Mouse (Mus musculus): Measurements from ENCODE around the gene Spast. TPM values are rescaled to one million over a fixed set of nuclear protein-coding genes. Genes with fewer than 3 reads are reported as not detected.
"Not testable (repeated sequence)": the region's sequence is repeated elsewhere in the genome, so short reads cannot be mapped to it uniquely, and the experiment has no call there.

Spast gene
- polyA plus RNA-seq, 1 experiment: 14.3 TPM

- H3K79me2 ChIP-seq (ENCODE audit: control insufficient read depth, insufficient read depth): peaks cover 52% of the 10 kb centered on the region
- H3K27me3 ChIP-seq (ENCODE audit: control insufficient read depth, insufficient read depth, insufficient read length): no peaks in the 10 kb centered on the region
- no peaks in the 10 kb centered on the region for H3K36me3 ChIP-seq (ENCODE audit: control insufficient read depth, insufficient read depth)
- H3K4me2 ChIP-seq (ENCODE audit: low read depth): peak overlapping the region; percentile 81
- H3K4me3 ChIP-seq: peak overlapping the region; percentile 89
- no peak for TF ChIP-seq USF1 (IDR thresholded peaks at IDR 0.05; ENCODE audit: low read depth)
- H3ac ChIP-seq (ENCODE audit: control insufficient read depth, insufficient read length): peak overlapping the region; percentile 97
Measured at GRCm38 (mm10) chr17:74293687-74294425, 44.9 kb upstream of the Spast start.

- TF ChIP-seq MYOD1 (IDR thresholded peaks at IDR 0.05; ENCODE audit: control insufficient read depth in 1 of 3, insufficient read length in 2 of 3, low read depth in 2 of 3): no peak
- TF ChIP-seq SRF (IDR thresholded peaks at IDR 0.05; ENCODE audit: control insufficient read depth, insufficient read length, low read depth): no peak
- no peak for TF ChIP-seq MYOG (IDR thresholded peaks at IDR 0.05; ENCODE audit: control insufficient read depth in 1 of 3, insufficient read depth in 1 of 3, insufficient read length in 2 of 3, low read depth in 2 of 3)
- TF ChIP-seq POLR2AphosphoS2 (IDR thresholded peaks at IDR 0.05; ENCODE audit: insufficient read length, low read depth): peak; percentile 67
- peak; percentile 71 for TF ChIP-seq POLR2A (IDR thresholded peaks at IDR 0.05; ENCODE audit: insufficient read length, low read depth)
- peak overlapping the region; percentile 81 for H3K4me2 ChIP-seq (ENCODE audit: low read depth)
- H3K27me3 ChIP-seq (ENCODE audit: control insufficient read depth, insufficient read depth, insufficient read length): no peaks in the 10 kb centered on the region
- H3K36me3 ChIP-seq (ENCODE audit: control insufficient read depth, insufficient read depth): no peaks in the 10 kb centered on the region
- H3K79me2 ChIP-seq (ENCODE audit: control insufficient read depth, insufficient read depth): peaks cover 46% of the 10 kb centered on the region
- peak overlapping the region; percentile 97 for H3ac ChIP-seq (ENCODE audit: control insufficient read depth, insufficient read length)
- H3K4me3 ChIP-seq: peak overlapping the region; percentile 89
Measured at GRCm38 (mm10) chr17:74294426-74295025, 44.3 kb upstream of the Spast start.

- Histone ChIP-seq H3K27me3 (ENCODE audit: control insufficient read depth, insufficient read depth, insufficient read length) (no peaks in the 10 kb centered on the region), H3K36me3 (ENCODE audit: control insufficient read depth, insufficient read depth) (no peaks in the 10 kb centered on the region), H3K79me2 (ENCODE audit: control insufficient read depth, insufficient read depth) (peaks cover 38% of the 10 kb centered on the region), H3K4me3 (peak within 1 kb of the TSS; percentile 89), H3K4me2 (ENCODE audit: low read depth) (peak within 1 kb of the TSS; percentile 95), H3ac (ENCODE audit: control insufficient read depth, insufficient read length) (peak within 1 kb of the TSS; percentile 97)
- no peak for TF ChIP-seq REST (IDR thresholded peaks at IDR 0.05; ENCODE audit: insufficient read depth, insufficient read length)
- TF ChIP-seq E2F4 (IDR thresholded peaks at IDR 0.05; ENCODE audit: insufficient read depth): no peak
- TF ChIP-seq TCF3 (IDR thresholded peaks at IDR 0.05; ENCODE audit: insufficient read length, low read depth): no peak
- peak; percentile 55 for TF ChIP-seq POLR2A (IDR thresholded peaks at IDR 0.05; ENCODE audit: insufficient read length, low read depth)
- peak; percentile 61 for TF ChIP-seq POLR2AphosphoS2 (IDR thresholded peaks at IDR 0.05; ENCODE audit: insufficient read length, low read depth)
- TF ChIP-seq MAX (IDR thresholded peaks at IDR 0.05; ENCODE audit: low read depth): no peak
- TF ChIP-seq SRF (IDR thresholded peaks at IDR 0.05; ENCODE audit: control insufficient read depth, insufficient read length, low read depth): no peak
- peak in 1 of 3 experiments; percentile 11 for TF ChIP-seq MYOD1 (IDR thresholded peaks at IDR 0.05; ENCODE audit: control insufficient read depth in 1 of 3, insufficient read length in 2 of 3, low read depth in 2 of 3)
- TF ChIP-seq CEBPB (IDR thresholded peaks at IDR 0.05; ENCODE audit: insufficient read depth, poor library complexity, severe bottlenecking): no peak
- no peak for TF ChIP-seq USF1 (IDR thresholded peaks at IDR 0.05; ENCODE audit: low read depth)
- TF ChIP-seq TCF12 (IDR thresholded peaks at IDR 0.05; ENCODE audit: insufficient read depth, poor library complexity, severe bottlenecking): no peak
- TF ChIP-seq MYOG (IDR thresholded peaks at IDR 0.05; ENCODE audit: control insufficient read depth in 1 of 3, insufficient read depth in 1 of 3, insufficient read length in 2 of 3, low read depth in 2 of 3): peak in 2 of 3 experiments; percentile 13 to 28
Measured at GRCm38 (mm10) chr17:74295026-74295970, 43.5 kb upstream of the Spast start, which contains the start of gene Memo1. TSS of gene Memo1 (minus strand) at chr17:74295521.

- no peak for TF ChIP-seq USF1 (IDR thresholded peaks at IDR 0.05; ENCODE audit: low read depth)
- Histone ChIP-seq H3K4me2 (ENCODE audit: low read depth) (peak overlapping the region; percentile 95), H3K36me3 (ENCODE audit: control insufficient read depth, insufficient read depth) (no peaks in the 10 kb centered on the region), H3K4me3 (peak overlapping the region; percentile 89), H3K79me2 (ENCODE audit: control insufficient read depth, insufficient read depth) (peaks cover 30% of the 10 kb centered on the region), H3K27me3 (ENCODE audit: control insufficient read depth, insufficient read depth, insufficient read length) (no peaks in the 10 kb centered on the region), H3ac (ENCODE audit: control insufficient read depth, insufficient read length) (peak overlapping the region; percentile 97)
Measured at GRCm38 (mm10) chr17:74296076-74296823, 42.5 kb upstream of the Spast start.

DNA sequence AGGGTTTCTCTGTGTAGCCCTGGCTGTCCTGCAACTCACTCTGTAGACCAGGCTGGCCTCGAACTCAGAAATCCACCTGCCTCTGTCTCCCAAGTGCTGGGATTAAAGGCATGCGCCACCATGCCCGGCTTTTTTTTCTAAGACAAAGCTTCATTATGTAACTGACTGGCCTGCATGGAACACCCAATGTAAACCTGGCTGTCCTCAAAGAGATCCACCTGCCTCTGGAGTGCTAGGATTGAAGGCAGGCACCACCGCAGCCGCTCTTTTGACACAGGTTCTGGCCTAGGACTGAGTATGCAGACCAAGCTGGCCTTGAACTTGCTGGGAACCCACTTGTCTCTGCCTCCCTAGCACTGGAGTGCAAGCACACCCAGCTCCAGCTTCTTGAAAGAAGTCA, 41.8 kb upstream of the Spast start:
- H3K36me3 ChIP-seq (ENCODE audit: control insufficient read depth, insufficient read depth); H3K4me3 ChIP-seq; H3K4me2 ChIP-seq (ENCODE audit: low read depth); H3ac ChIP-seq (ENCODE audit: control insufficient read depth, insufficient read length); H3K27me3 ChIP-seq (ENCODE audit: control insufficient read depth, insufficient read depth, insufficient read length): not testable (repeated sequence)
- H3K79me2 ChIP-seq (ENCODE audit: control insufficient read depth, insufficient read depth): peaks cover 23% of the 10 kb centered on the region
